ENCODE assay signal across 26 mouse cellular contexts in genomic region chrX:170677266-170677665, GRCm38 (mm10). TPM values are rescaled to one million over a fixed set of nuclear protein-coding genes. Genes with fewer than 3 reads are reported as not detected.
"Had no signal": no experiment of that assay in that cellular context is flagged by ENCODE, and none has a peak within 500 bp of the region (broad histone marks: within the 10 kb centered on the region; RNA-seq: fewer than 3 reads in every experiment).

No protein-coding gene starts in this region.

- H3K9ac ChIP-seq: liver, embryonic 12.5 days; liver, embryonic 14.5 days; lung, embryonic 14.5 days; midbrain, embryonic 13.5 days; midbrain, embryonic 15.5 days; neural tube, embryonic 12.5 days had no signal

- H3K27me3 ChIP-seq: liver, embryonic 12.5 days; midbrain, embryonic 13.5 days; midbrain, embryonic 15.5 days; neural tube, embryonic 12.5 days had no signal

- H3K4me3 ChIP-seq: liver, embryonic 12.5 days; midbrain, embryonic 13.5 days; midbrain, embryonic 15.5 days; neural tube, embryonic 12.5 days had no signal

- H3K27ac ChIP-seq: liver, embryonic 12.5 days; liver, embryonic 14.5 days; macrophage; midbrain, embryonic 13.5 days; midbrain, embryonic 15.5 days; neural tube, embryonic 12.5 days had no signal

- DNase-seq: lung, adult 18-20 months; lung, embryonic 14.5 days; lung, postnatal 10 days; lung, postnatal 36 days; spleen, adult 18-20 months; thymus, adult 18-20 months; thymus, postnatal 14 days had no signal

- ATAC-seq: liver, embryonic 12.5 days; midbrain, embryonic 13.5 days; midbrain, embryonic 15.5 days had no signal

- H3K4me1 ChIP-seq: liver, embryonic 12.5 days; midbrain, embryonic 13.5 days; midbrain, embryonic 15.5 days; neural tube, embryonic 12.5 days had no signal

RNA-seq across cellular contexts. Expression of gene Asmt, which starts 4.8 kb away (rescaled TPM):
- total RNA-seq: liver, adult 2 months; megakaryocyte progenitor cell, adult 5-6 weeks; midbrain, postnatal 0 days; monocyte, adult 5-6 weeks; neutrophil, adult 5-6 weeks had no signal
- polyA plus RNA-seq: liver, adult 2 months; liver, embryonic 12.5 days; liver, embryonic 14.5 days; liver, embryonic 16.5 days; lung, embryonic 14.5 days; lung, embryonic 16.5 days; macrophage; midbrain, embryonic 11.5 days; midbrain, embryonic 13.5 days; midbrain, embryonic 15.5 days; midbrain, postnatal 0 days; neural tube, embryonic 12.5 days; neural tube, embryonic 14.5 days; small intestine, adult 2 months; stomach, embryonic 14.5 days; stomach, embryonic 16.5 days; thymus, postnatal 0 days had no signal
